Mouse (Mus musculus): ENCODE results near the gene Pde8a. TPM values are rescaled to one million over a fixed set of nuclear protein-coding genes. Genes with fewer than 3 reads are reported as not detected.

Pde8a gene
- polyA plus RNA-seq, 1 experiment from 2014 or later: 3.6 TPM

GRCm38 (mm10) chr7:81235117-81235516 is 21.7 kb downstream of the Pde8a start:
- Histone ChIP-seq H3K4me2 (replicated peaks; ENCODE audit: low read depth) (no peak overlapping the region), H3K27ac (ENCODE audit: low read depth, low read length) (no peak overlapping the region), H3K4me1 (replicated peaks; ENCODE audit: control insufficient read depth, insufficient read depth, low read length) (no peaks in the 10 kb centered on the region), H3K9ac (ENCODE audit: low read depth, low read length) (no peak overlapping the region), H3K36me3 (ENCODE audit: control insufficient read depth, insufficient read depth) (no peaks in the 10 kb centered on the region), H3K9me3 (ENCODE audit: control insufficient read depth) (no peaks in the 10 kb centered on the region), H3K27me3 (replicated peaks; ENCODE audit: control insufficient read depth, insufficient read depth, low read length) (no peaks in the 10 kb centered on the region), H3K4me3 (ENCODE audit: low read depth, low read length) (no peak overlapping the region)
- no peak for TF ChIP-seq CTCF (IDR thresholded peaks at IDR 0.05; ENCODE audit: low read depth)
- WGBS: 88% methylated on average over 2 of the region's 2 CpGs
- ATAC-seq: no peak

- no peak for ATAC-seq
- Histone ChIP-seq H3K9ac (ENCODE audit: low read depth, low read length) (no peak overlapping the region), H3K4me3 (ENCODE audit: low read depth, low read length) (no peak overlapping the region), H3K36me3 (ENCODE audit: control insufficient read depth, insufficient read depth) (no peaks in the 10 kb centered on the region), H3K4me2 (replicated peaks; ENCODE audit: low read depth) (no peak overlapping the region), H3K4me1 (replicated peaks; ENCODE audit: control insufficient read depth, insufficient read depth, low read length) (no peaks in the 10 kb centered on the region), H3K9me3 (ENCODE audit: control insufficient read depth) (no peaks in the 10 kb centered on the region), H3K27me3 (replicated peaks; ENCODE audit: control insufficient read depth, insufficient read depth, low read length) (no peaks in the 10 kb centered on the region), H3K27ac (ENCODE audit: low read depth, low read length) (no peak overlapping the region)
- WGBS: 70% methylated on average over 4 of the region's 4 CpGs
- no peak for TF ChIP-seq CTCF (IDR thresholded peaks at IDR 0.05; ENCODE audit: low read depth)
Measured at GRCm38 (mm10) chr7:81235600-81236223, 22.3 kb downstream of the Pde8a start.

- Histone ChIP-seq H3K9ac (ENCODE audit: low read depth, low read length) (no peak overlapping the region), H3K9me3 (ENCODE audit: control insufficient read depth) (no peaks in the 10 kb centered on the region), H3K4me2 (replicated peaks; ENCODE audit: low read depth) (no peak overlapping the region), H3K36me3 (ENCODE audit: control insufficient read depth, insufficient read depth) (no peaks in the 10 kb centered on the region), H3K4me1 (replicated peaks; ENCODE audit: control insufficient read depth, insufficient read depth, low read length) (no peaks in the 10 kb centered on the region), H3K27me3 (replicated peaks; ENCODE audit: control insufficient read depth, insufficient read depth, low read length) (no peaks in the 10 kb centered on the region), H3K27ac (ENCODE audit: low read depth, low read length) (no peak overlapping the region), H3K4me3 (ENCODE audit: low read depth, low read length) (no peak overlapping the region)
- TF ChIP-seq CTCF (IDR thresholded peaks at IDR 0.05; ENCODE audit: low read depth): no peak
- 30% methylated on average over 5 of the region's 5 CpGs for WGBS
- no peak for ATAC-seq
Measured at GRCm38 (mm10) chr7:81243361-81243760, 30.0 kb downstream of the Pde8a start.

GRCm38 (mm10) chr7:81249854-81250279 is 36.5 kb downstream of the Pde8a start:
- H3K27me3 ChIP-seq (replicated peaks; ENCODE audit: control insufficient read depth, insufficient read depth, low read length): no peaks in the 10 kb centered on the region
- H3K27ac ChIP-seq (ENCODE audit: low read depth, low read length): no peak overlapping the region
- peak; percentile 55; the same call in 1 of the 2 replicates for ATAC-seq
- H3K4me2 ChIP-seq (replicated peaks; ENCODE audit: low read depth): peak overlapping the region; percentile 30
- no peak for TF ChIP-seq CTCF (IDR thresholded peaks at IDR 0.05; ENCODE audit: low read depth)
- no peak overlapping the region for H3K9ac ChIP-seq (ENCODE audit: low read depth, low read length)
- H3K4me1 ChIP-seq (replicated peaks; ENCODE audit: control insufficient read depth, insufficient read depth, low read length): 0 out of 2 replicates have a peak, but pooled peaks cover 4% of the 10 kb centered on the region
- no peaks in the 10 kb centered on the region for H3K9me3 ChIP-seq (ENCODE audit: control insufficient read depth)
- WGBS: 30% methylated on average over 3 of the region's 3 CpGs
- H3K4me3 ChIP-seq (ENCODE audit: low read depth, low read length): no peak overlapping the region
- no peaks in the 10 kb centered on the region for H3K36me3 ChIP-seq (ENCODE audit: control insufficient read depth, insufficient read depth)

- H3K4me3 ChIP-seq (ENCODE audit: low read depth, low read length): no peak overlapping the region
- no peak overlapping the region for H3K9ac ChIP-seq (ENCODE audit: low read depth, low read length)
- H3K4me2 ChIP-seq (replicated peaks; ENCODE audit: low read depth): peak overlapping the region; percentile 30; the same call in 1 of the 2 replicates
- no peak for TF ChIP-seq CTCF (IDR thresholded peaks at IDR 0.05; ENCODE audit: low read depth)
- H3K9me3 ChIP-seq (ENCODE audit: control insufficient read depth): no peaks in the 10 kb centered on the region
- 0 out of 2 replicates have a peak, but pooled peaks cover 4% of the 10 kb centered on the region for H3K4me1 ChIP-seq (replicated peaks; ENCODE audit: control insufficient read depth, insufficient read depth, low read length)
- H3K36me3 ChIP-seq (ENCODE audit: control insufficient read depth, insufficient read depth): no peaks in the 10 kb centered on the region
- H3K27ac ChIP-seq (ENCODE audit: low read depth, low read length): no peak overlapping the region
- no peaks in the 10 kb centered on the region for H3K27me3 ChIP-seq (replicated peaks; ENCODE audit: control insufficient read depth, insufficient read depth, low read length)
- 38% methylated on average over 6 of the region's 6 CpGs for WGBS
- no peak; the same call in 1 of the 2 replicates for ATAC-seq
Measured at GRCm38 (mm10) chr7:81250601-81251000, 37.2 kb downstream of the Pde8a start.

- Histone ChIP-seq H3K4me1 (replicated peaks; ENCODE audit: control insufficient read depth, insufficient read depth, low read length) (0 out of 2 replicates have a peak, but pooled peaks cover 4% of the 10 kb centered on the region), H3K27ac (ENCODE audit: low read depth, low read length) (no peak overlapping the region), H3K9me3 (ENCODE audit: control insufficient read depth) (no peaks in the 10 kb centered on the region), H3K4me3 (ENCODE audit: low read depth, low read length) (no peak overlapping the region), H3K9ac (ENCODE audit: low read depth, low read length) (no peak overlapping the region), H3K27me3 (replicated peaks; ENCODE audit: control insufficient read depth, insufficient read depth, low read length) (no peaks in the 10 kb centered on the region), H3K36me3 (ENCODE audit: control insufficient read depth, insufficient read depth) (no peaks in the 10 kb centered on the region), H3K4me2 (replicated peaks; ENCODE audit: low read depth) (no peak overlapping the region)
- no peak for ATAC-seq
- 80% methylated on average over 2 of the region's 2 CpGs for WGBS
- no peak for TF ChIP-seq CTCF (IDR thresholded peaks at IDR 0.05; ENCODE audit: low read depth)
Measured at GRCm38 (mm10) chr7:81251521-81251920, 38.1 kb downstream of the Pde8a start.

All from intestine, postnatal 0 days (tissue).